Mouse (Mus musculus) urinary bladder, postnatal 10 days (tissue): ENCODE results near the gene Ethe1.
"Not testable (repeated sequence)": the region's sequence is repeated elsewhere in the genome, so short reads cannot be mapped to it uniquely, and the experiment has no call there.

Experiments used
- DNase-seq: peaks from one replicate; pipeline ENCODE4 v3.0.0; 2022; ENCODE audit warnings: low spot score

The Ethe1 gene

DNA sequence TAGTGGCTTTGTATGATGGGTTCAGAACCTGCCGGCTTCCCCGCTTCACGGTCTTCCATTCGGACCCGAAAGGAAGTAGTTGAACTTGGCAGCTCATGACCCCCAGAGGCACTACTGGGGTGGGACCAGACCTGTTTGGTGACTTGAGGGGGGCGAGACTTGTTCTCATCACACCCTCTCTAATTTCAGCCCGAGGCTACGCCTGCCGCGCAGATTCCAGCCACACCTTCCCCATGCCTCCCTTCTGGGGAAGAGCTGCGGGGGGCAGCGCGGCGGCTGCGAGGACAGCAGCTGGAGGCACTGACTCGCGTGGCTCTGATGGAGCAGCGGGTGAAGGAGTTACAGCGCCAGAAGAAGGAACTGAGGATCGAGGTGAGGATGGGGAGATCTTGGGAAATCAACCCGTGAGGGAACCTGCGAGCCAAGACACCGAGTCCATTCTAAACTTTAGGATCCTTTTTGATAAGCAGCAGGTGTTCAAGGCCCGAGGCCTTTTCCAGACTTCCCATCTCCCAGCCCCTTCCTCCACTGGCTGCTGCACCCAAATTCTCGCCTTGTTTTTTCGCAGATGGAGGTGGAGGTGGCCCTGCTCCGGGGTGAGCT, 25.1 kb downstream of the Ethe1 start:
- no peak for DNase-seq

DNA sequence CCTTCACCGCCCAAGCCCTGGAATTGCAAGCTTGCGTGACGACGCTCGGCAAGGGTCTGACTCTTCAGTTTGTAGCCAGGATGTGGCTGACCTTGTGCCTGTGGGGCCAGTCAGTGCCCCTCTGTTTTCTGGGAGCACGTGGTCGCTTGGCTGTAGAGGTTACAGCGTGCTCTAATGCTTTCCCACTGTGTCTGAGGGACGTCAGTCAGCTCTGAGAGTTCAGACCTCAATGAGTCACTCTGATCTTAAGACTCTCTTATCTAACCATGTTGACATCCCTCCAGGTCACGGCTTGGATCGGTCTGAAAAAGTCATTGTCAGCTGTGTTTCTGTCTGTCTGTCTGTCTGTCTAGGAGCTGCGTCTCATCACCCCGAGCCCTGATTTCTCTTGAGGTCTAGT, 27.5 kb downstream of the Ethe1 start:
- no peak for DNase-seq

DNA sequence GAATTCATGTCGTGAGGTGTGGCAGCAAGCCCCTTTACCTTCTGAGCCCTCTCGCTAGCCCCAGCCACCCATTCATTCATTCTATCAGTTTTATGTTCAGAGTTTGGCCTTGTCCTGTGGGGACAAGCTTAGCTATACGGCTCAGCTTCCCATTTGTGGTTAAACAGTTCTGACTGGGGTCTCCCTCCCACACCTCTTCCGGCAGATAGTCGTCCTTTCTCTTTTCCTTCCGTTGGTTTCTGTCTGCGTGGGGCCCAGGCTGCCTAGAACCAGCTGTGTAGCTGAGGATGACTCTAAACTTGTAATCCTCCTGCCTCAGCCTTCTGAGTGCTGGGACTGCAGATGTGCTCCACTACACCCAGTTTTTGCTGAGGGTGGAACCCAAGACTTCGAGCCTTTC, 30.4 kb downstream of the Ethe1 start:
- no peak for DNase-seq

DNA sequence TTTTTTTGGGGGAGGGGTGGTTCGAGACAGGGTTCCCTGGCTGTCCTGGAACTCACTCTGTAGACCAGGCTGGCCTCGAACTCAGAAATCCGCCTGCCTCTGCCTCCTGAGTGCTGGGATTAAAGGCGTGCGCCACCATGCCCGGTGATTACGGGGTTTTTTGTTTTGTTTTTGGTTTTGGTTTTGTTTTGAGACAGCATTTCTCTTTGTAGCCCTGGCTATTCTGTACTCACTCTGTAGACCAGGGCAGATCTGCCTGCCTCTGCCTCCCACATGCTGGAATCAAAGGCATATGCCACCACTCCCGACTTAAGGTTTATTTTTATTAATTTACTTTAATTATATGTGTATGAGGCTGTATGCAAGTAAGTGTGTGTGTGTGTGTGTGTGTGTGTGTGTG, 31.0 kb downstream of the Ethe1 start:
- DNase-seq = not testable (repeated sequence)

DNA sequence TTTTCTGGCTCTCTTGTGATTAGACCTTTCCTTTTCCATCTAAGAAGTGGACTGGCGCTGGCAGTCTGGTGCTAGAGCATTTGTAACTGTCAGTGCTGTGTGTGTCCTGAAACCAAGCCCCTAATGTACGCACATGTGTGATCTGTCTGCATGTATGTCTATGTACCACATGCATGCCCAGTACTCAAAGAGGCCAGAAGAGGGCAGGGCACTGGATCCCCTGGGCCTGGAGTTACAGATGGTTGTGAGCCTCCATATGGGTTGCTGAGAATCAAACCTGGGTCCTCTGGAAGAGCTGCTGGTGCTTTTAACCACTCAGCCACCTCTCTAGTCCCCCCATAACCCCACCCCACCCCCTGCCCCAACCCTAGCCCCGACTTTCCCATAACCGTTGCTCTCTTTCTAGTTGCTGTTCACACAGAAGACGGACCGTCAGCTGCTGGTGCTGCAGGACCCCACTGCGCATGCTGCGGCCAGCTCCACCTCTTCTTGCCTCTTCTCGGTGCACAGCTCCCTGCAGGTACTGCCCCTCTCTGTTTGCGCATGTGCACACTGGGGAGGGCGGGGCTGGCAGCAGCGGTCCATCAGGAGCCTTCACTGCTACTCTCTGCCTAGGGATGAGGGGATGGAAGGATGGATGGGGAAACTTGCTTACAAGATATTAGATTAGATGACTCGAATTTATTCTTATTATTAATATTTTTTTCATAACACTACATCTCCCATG, 32.5 kb downstream of the Ethe1 start:
- no peak for DNase-seq

DNA sequence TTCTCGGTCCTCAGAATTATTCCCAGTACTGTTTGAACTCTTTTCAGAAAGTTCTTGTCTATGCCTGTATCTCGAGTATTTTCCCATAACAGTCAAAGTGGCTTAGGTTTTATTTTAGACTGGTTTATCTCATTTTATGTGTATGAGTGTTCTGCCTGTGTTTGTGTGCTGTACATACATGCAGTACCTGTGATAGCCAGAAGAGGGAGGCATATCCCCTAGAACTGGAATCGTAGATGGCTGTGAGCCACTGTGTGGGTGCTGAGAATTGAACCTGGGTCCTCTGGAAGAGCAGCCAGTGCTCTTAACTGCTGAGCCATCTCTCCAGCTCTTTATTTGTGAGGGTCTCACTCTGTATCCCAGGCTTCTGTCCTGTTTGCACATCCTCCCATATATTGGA, 33.9 kb downstream of the Ethe1 start:
- DNase-seq = no peak

DNA sequence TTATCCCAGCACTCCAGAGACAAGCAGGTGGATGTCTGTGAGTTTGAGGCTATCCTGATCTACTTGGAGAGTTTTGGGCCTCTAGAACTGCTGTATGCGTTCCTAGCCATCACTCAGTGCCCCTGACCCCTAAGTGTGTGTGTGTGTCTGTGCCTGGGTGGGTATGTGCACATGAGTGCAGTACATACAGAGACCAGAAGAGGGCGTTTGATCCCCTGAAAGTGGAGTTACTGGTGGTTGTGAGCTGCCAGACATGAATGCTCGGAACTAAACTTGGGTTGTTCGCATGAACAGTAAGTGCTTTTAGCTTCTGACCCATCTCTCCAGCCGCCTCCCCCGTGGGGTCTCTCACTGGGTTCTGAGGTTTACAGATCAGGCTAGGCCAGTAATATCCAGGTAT, 35.6 kb downstream of the Ethe1 start:
- no peak for DNase-seq

DNA sequence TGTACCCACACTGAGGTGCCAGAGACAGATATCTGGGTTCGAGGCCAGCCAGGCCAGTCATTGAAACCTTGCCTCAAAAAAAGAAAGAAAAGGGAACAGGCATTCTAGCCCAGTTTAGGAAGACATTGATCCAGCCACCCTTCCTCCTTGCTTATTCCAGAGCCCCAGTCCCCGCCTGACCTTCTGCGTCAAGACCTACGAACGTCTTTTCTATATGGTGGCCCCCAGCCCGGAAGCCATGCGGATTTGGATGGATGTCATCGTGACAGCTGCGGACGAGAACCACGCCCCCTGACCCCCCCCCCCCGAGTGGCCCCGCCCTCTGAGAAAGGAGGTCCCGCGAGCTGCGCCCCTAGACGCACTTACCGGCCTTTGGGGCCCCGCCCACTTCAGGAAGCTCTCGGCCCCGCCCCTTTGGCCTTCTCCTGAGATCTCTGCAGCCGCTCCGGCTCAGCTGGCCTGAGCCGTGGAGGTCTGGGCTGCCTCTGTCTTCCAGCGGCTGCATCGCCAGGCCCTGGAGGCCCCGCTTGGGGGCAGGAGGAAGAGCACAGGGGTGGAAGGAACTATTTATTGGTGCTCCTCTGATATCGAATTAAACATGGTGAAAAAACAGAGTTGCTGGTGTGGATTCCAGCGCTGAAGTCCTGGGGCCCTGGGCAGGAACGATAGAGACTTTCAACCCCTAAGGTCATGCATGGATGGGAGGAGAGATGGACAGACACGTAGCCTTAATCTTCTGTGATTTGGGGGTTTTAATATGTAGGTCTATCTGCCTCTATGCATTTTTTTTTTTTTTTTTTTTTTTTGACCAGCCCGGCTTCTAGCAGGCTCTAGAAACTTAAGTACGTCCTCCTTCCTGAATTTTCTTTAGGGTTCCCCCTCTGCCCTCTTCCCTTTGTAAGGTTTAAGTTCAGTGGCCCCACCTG, 41.6 kb downstream of the Ethe1 start:
- DNase-seq = peak; percentile 36

DNA sequence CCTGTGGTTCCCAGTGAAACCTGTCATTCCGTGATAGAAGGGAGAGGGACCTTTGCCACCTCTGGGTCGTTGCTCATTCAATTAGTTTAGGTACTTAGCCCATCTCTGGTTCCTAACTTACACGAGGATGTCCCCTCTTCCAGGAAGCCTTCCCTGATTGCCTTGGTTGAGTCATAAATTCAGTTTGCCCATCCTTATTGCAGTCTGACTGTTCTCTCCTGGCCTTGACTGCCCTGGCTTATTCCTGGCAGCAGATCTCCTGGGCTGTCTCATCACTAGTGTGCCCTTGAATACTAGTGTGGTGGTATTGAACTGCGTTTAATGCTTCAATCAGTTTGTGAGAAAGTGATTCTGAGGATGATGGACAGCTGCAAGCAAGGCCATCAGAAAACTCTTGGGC, 42.3 kb downstream of the Ethe1 start:
- DNase-seq = no peak

DNA sequence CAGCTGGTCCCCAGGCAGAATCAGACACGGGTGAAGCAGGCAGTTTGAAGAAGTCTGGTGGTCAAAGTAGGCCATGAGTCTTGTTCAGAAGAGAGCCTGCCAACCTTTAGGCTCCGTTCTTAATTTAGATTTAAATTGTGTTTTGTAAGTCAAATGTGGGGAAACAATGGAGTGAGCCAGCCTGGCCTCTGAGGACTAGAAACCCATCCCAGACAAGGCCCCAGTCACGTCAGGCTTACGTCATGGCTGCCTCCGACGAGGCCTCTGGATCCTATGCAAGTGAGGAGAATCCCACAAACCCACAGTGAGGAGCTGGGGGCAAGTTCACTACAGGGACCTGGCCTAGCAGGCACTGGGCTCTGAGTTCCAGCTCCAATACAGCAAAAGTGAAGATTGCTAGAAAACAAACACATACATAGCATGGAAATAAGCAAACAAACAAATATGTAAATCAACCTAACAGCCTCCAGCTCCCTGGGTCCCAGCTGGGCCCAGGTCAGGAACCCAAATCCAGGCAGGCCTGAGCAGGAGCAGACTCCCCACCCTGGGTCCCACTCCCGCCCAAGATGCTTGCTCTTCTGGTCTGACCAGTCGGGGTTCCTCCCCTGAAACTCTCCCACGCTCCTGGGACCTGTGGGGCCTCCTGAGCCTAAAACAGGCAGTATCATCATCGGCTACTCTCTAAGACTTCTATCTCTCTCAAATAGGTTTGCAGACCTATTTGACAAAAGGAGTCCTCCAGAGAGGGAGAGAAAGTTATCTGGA, 43.0 kb downstream of the Ethe1 start:
- DNase-seq = no peak

DNA sequence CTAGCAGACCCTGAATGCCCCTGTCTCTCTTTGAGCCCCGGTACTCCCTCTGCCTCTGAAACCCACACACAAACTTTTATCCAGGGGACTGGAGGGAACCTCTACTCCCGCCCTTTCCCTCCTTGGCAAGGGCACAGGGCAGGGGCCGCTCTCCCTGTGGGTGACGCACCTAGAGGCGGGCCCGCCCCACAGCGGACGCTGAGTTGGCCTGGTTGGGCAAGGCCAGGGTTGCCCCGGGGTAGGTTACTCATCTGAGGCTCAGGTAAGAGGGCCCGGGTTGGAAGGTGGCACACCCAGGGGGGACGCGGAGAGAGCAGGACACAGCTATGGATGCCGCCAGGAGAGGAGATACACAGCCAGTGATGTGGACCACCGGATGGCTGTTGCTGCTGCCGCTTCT, 48.9 kb downstream of the Ethe1 start, which contains the start of gene Lypd3:
Gene Lypd3, plus strand, starts transcription at position 287 of the 400 bp plus-strand sequence.
- DNase-seq = no peak

DNA sequence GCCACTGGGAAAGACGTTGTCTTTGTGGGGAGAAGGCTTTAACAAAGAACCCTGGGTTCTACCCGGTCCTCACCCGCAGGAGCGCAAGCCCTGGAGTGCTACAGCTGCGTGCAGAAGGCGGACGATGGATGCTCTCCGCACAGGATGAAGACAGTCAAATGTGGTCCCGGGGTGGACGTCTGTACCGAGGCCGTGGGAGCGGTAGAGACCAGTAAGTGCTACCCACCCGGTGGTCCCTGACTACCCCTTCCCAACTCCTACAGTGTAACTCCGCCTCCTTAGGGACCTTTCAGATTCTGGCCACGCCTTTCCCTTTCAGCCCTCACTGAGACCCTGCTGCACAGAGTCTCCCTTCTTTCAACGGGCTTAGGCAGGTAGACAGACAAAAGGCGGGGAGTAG, 49.7 kb downstream of the Ethe1 start:
- DNase-seq = no peak

DNA sequence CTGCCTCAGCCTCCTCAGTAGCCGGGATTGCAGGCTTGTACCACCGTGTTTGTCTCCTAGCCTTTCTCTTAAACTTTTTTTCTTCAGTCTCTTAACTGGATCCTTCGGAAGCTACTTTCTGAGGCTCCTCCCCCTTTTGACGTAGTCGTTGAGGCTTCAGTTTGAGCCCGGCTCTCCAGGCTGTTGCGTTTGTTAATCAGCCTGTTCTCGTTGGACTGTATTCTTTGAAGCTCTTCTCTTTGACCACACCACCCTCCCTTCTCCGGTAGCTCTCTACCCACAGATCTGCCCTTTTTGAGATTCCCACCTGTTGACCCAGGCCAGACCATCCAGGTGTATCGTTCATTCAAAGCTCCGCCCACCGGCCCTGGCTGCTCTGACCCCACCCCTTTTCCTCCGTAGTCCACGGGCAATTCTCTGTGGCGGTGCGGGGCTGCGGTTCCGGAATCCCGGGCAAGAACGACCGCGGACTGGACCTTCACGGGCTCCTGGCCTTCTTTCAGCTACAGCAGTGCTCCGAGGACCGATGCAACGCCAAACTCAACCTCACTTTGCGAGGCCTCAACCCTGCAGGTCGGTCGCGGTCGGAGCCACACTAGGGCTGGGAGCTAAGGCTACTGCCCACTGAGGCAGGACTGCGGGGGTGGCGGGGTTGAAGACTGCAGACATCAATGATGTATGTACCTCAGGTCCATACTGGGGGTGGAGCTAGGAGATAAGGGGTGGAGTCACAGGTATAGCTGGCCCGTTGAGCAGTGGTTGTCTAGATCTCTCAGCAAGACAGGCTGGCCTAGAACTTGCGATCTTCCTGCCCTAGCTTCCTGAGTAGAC, 50.9 kb downstream of the Ethe1 start:
- no peak for DNase-seq

DNA sequence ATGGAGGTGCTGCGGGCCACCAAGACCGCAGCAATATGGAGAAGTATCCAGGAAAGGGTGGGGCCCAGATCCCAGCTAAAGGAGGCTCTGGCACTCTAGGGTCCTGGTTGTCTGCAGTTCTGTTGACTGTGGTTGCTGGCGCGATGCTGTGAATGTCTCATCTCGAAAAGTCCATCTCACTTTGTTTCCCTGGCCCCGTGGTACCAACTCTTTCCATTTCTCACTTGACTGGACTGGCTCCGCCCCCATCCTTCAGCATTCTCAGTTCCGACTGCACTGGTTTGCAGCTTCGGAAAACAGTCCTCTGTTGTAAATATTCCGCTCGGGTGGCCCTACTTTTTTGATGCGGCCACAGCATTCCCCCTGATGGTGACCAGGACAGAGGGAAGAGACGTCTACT, 53.1 kb downstream of the Ethe1 start:
- no peak for DNase-seq

DNA sequence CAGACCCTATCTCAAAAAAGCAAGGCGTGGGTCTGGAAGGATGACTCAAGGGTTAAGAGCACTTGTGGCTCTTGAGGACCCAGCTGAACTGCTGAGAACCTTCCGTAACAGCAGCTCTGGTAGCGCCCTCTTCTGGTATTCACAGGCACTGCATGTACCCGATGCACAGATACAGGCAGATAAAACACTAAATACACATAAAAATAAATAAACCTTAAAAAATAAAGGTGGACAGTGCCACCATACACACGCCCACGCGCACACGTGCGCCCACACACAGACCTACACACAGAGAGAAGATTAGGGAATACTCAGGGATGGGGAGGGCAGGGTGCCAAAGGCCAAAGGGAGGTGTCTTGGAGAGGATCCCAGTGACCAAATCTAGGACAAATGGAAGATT, 55.1 kb downstream of the Ethe1 start:
- DNase-seq = no peak

DNA sequence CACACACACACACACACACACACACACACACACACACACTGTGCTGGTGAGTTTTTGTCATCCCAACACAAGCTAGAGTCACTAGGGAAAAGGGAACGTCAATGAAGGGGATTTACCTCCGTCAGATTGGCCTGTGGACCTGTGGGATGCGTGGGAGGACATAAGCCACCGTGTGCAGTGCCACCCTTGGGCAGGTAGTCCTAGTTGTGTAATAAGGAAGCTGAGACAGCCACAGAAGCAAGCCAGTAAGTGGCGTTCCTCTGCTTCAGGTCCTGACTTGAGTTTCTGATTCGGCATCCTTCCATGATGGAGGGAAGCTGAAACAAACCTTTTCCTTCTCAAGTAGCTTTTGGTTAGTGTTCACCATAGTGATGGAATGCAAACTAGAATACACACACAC, 57.1 kb downstream of the Ethe1 start:
- no peak for DNase-seq

DNA sequence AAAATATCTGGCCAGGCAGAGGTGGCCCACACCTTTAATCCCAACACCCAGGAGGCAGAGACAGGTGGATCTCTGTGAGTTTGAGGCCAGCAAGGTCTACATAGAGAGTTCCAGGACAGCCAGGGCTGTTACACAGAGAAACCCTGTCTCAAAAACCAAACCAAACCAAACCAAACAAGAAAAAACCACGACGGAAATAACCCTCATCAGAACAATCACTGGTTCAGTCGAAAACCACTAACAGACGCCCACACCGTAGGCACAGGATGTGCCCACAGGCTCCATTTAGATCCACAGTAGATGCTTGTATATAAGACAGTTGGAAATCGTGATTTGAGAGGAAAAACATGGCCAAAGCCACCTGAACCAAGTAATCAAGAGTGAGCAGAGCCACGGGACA, 57.7 kb downstream of the Ethe1 start:
- no peak for DNase-seq

DNA sequence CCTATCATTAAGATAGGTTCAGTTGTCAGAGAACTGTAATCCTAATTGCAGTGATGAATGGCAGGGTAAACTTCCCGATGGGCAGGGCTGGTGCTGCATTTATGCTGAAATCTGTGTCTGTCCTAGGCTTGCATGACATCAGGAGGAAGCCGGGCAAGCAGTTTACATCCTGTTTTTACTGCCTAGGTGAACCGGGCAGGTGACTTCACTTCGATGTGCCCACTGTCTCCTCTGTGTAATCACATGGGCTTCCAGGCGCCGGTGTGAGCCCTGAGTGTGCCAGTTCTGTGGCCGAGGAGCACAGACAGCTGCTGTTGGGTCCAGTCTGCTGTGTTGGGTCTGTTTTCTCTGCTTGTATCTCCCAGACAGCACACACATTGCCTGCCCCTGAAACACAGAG, 59.1 kb downstream of the Ethe1 start:
- DNase-seq = no peak

DNA sequence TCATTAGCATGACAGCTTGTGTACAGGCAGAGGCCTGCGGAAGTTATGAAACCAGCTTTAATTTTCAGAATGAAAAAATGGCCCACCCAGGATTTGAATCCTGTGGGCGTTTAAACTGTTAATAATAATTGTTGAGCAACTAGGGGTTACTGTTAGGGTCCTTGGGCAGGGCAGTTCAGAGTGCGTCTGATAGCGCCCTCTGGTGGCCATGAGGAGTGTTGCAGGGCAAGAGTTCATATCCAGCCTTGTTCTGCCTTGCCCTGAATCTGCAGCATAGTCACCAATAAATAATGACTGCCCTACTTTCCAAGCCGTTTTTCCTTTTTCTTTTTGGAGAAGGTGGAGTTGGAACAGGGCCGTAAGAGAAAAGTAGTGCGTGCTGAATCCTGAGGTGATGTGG, 66.3 kb downstream of the Ethe1 start:
- DNase-seq = no peak
